Mouse (Mus musculus) intestine, embryonic 16.5 days (tissue): Measurements from ENCODE around the gene Tyw5. TPM values are rescaled to one million over a fixed set of nuclear protein-coding genes. Genes with fewer than 3 reads are reported as not detected.

ENCODE experiments used
- ATAC-seq: fragments of 200-750 bp; cut with Nextera tagmentation; 2 replicates; pipeline ENCODE4 v1.8.0; 2017; ENCODE audit warnings: moderate TSS enrichment, moderate library complexity
- H3K27ac ChIP-seq: fragments of 300-500 bp; sonication (generic); 2 replicates; pipeline ENCODE4 v1.5.1; 2014; ENCODE audit warnings: mild to moderate bottlenecking, low read length
- H3K27me3 ChIP-seq: fragments of 300-500 bp; sonication (generic); replicated peaks from 2 replicates; pipeline ENCODE4 v1.6.1; 2014; ENCODE audit warnings: low read length, control low read depth, mixed read lengths; ENCODE audit not compliant: control insufficient read depth, insufficient read depth
- H3K36me3 ChIP-seq: fragments of 300-500 bp; sonication (generic); 2 replicates; pipeline ENCODE4 v1.6.1; 2014; ENCODE audit warnings: low read length, control low read depth; ENCODE audit not compliant: control insufficient read depth, insufficient read depth
- H3K4me1 ChIP-seq: fragments of 300-500 bp; sonication (generic); 2 replicates; pipeline ENCODE4 v1.6.1; 2014; ENCODE audit warnings: low read length, control low read depth, mixed read lengths; ENCODE audit not compliant: control insufficient read depth, insufficient read depth
- H3K4me2 ChIP-seq: fragments of 300-500 bp; sonication (generic); 2 replicates; pipeline ENCODE4 v1.6.1; 2014; ENCODE audit warnings: low read depth, low read length, control low read depth
- H3K4me3 ChIP-seq: fragments of 300-500 bp; sonication (generic); 2 replicates; pipeline ENCODE4 v1.5.1; 2014; ENCODE audit warnings: mild to moderate bottlenecking, low read length
- H3K9ac ChIP-seq: fragments of 300-500 bp; sonication (generic); 2 replicates; pipeline ENCODE4 v1.6.1; 2014; ENCODE audit warnings: low read depth, low read length
- H3K9me3 ChIP-seq: fragments of 300-500 bp; sonication (generic); 2 replicates; pipeline ENCODE4 v1.6.1; 2016; ENCODE audit warnings: low read length, control low read depth; ENCODE audit not compliant: control insufficient read depth
- WGBS: fragments of 180-500 bp; shearing (Covaris S2); extraction: QIAGEN DNeasy Blood & Tissue Kit; methylation state at CpG from one replicate; pipeline ENCODE4 v1.1.7; 2014; 5-methylcytosine and 5-hydroxymethylcytosine counted together
- polyA plus RNA-seq: library from polyadenylated mRNA; unstranded; fragments of >200 nt; fragmentation: Nextera tagmentation; extraction: Ambion mirVana; gene quantifications from 2 replicates; pipeline ENCODE4 v1.2.1, GENCODE M21; 2015

The Tyw5 gene
- 19.4 and 20.0 TPM in 2 replicates for polyA plus RNA-seq

DNA sequence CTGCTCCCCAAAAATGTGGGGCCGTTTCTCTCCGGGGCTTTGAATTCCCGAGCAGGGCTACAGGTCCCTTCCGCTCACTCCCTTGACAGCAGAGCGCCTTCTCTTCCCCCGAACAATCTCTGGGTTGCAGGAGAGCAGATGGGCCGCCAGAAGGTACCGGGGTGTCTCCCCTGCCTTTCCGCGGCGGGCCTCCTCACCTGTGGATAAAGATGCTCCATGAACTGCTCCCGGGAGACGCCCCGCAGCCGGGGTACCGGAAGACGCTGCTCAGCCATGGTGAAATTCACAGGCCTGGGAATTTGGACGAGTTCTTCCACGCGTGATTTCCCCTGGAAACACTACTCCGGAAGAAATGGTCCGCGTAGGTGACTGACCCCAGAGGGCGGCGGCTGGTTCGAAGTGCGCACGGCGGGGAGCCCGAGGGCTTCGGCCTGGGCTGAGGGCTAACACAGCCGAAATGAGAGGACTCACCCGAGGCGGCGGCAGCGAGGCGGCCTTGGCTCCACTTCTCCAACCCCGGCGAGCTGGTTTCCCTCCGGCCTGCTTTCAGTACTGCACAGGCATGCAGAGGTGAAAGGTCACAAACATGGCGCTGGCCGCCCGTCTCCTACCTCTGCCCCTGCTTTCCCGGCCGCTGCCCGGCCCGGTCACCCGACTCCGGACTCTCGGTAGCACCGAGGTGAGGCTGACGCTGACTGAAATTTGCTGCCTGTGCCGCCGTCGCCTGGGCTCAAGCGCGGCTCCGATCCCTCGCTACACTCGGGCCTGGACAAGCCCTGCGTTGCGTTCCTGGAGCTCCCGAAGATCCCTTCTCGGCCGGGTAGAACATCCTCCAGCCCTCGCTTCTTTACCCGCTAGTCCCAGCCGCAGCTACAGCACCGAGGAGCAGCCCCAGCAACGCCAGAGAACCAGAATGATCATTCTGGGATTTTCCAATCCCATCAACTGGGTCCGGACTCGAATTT, at the start of gene Tyw5, which contains the start of gene Maip1:
Gene Tyw5 (minus strand): TSS at position 915 of the 965 bp plus-strand sequence.
Gene Maip1 (plus strand): TSS at position 142 of the 965 bp plus-strand sequence.
- Histone ChIP-seq H3K27ac (peak within 1 kb of the TSS; percentile 96), H3K4me1 (peaks cover 14% of the 10 kb centered on the region), H3K27me3 (no peaks in the 10 kb centered on the region), H3K4me3 (peak within 1 kb of the TSS; percentile 80), H3K9me3 (no peaks in the 10 kb centered on the region), H3K9ac (peak within 1 kb of the TSS; percentile 97), H3K4me2 (peak within 1 kb of the TSS; percentile 75), H3K36me3 (no peaks in the 10 kb centered on the region)
- under 1% methylated on average over 72 of the region's 72 CpGs for WGBS
- peak; percentile 93 for ATAC-seq

DNA sequence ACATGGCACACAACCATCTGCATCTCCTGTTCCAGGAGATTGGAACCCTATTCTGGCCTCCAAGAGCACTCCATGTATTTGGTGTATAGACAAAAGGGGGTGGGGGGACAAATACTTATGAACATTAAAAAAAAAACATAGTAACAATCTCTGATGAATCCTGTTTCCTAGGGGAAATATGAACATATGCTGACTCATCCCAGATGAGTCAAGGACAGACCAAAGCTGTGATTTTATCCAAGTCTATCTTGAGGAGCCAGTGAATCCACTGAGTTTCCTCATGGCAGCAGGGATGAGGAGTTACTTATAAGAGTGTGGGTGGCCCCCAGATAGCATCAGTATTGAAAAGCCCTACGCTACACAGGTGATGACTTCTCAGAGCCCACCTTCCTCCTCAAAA, 43.3 kb upstream of the Tyw5 start:
- H3K36me3 ChIP-seq, result no peaks in the 10 kb centered on the region
- H3K4me1 ChIP-seq, result no peaks in the 10 kb centered on the region
- no peaks in the 10 kb centered on the region for H3K9me3 ChIP-seq
- no peak overlapping the region for H3K4me3 ChIP-seq
- 100% methylated on average over 1 of the region's 1 CpGs for WGBS
- ATAC-seq, result no peak
- H3K9ac ChIP-seq, result no peak overlapping the region
- no peak overlapping the region for H3K27ac ChIP-seq
- no peaks in the 10 kb centered on the region for H3K27me3 ChIP-seq
- no peak overlapping the region for H3K4me2 ChIP-seq

GRCm38 (mm10) chr1:57445679-57446078, 38.8 kb upstream of the Tyw5 start:
- 60% methylated on average over 10 of the region's 10 CpGs for WGBS
- ATAC-seq, result no peak

DNA sequence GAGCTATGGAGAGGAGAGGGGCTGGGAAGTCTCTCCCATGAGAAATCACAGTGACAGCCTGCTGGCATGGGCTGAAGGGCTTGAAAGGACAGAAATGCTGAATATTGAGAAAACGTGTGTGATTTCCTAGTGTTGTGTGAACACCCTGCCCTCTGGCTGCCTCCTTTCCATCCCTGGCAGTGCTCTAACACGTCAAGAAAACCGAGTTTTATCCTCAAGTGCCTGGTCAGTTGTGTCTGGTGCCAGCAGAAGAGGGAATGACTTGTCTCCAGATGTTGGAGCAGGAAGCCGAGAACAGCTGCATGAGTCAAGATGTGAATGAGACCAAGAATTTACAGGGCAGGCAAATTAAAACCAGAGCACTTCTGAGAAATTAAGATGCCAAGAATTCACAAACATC, 33.9 kb upstream of the Tyw5 start:
- Histone ChIP-seq H3K4me1 (peaks cover 4% of the 10 kb centered on the region; the same call in 1 of the 2 replicates), H3K9ac (no peak overlapping the region), H3K9me3 (no peaks in the 10 kb centered on the region), H3K4me3 (no peak overlapping the region), H3K4me2 (no peak overlapping the region), H3K36me3 (no peaks in the 10 kb centered on the region), H3K27ac (no peak overlapping the region), H3K27me3 (no peaks in the 10 kb centered on the region)
- WGBS, result 43% methylated on average over 4 of the region's 4 CpGs
- ATAC-seq, result no peak

More at GRCm38 (mm10) chr1:57445679-57446078, 38.8 kb upstream of the Tyw5 start:
- Histone ChIP-seq H3K9me3 (no peaks in the 10 kb centered on the region), H3K4me1 (no peaks in the 10 kb centered on the region), H3K9ac (no peak overlapping the region), H3K27me3 (no peaks in the 10 kb centered on the region), H3K4me3 (no peak overlapping the region), H3K36me3 (no peaks in the 10 kb centered on the region), H3K27ac (no peak overlapping the region), H3K4me2 (no peak overlapping the region)

DNA sequence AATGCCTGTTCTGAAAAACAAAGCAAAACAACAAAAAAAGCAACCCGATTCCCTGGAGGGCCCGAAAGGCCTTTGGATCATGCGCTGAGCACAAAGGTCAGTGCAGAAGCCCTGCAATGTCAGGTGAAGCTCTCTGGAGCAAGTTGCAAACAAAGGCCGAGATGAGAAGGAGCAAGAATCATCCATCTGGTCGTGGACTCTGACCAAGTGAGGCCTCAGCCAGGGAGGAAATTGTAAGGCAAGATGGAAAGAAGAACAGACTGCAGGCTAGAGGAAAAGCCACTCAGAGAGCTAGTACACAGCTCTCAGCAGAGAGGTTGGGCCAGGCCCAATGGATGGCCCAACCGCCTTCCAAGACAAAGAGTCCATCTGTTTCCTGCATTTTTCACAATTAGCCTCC, 32.1 kb upstream of the Tyw5 start:
- H3K9ac ChIP-seq, result no peak overlapping the region
- H3K27ac ChIP-seq, result 0 out of 2 replicates have a peak overlapping the region, but pooled peaks have one; percentile 10
- no peaks in the 10 kb centered on the region for H3K27me3 ChIP-seq
- no peaks in the 10 kb centered on the region for H3K9me3 ChIP-seq
- H3K4me3 ChIP-seq, result no peak overlapping the region
- ATAC-seq, result peak; percentile 63
- 69% methylated on average over 6 of the region's 6 CpGs for WGBS
- H3K4me2 ChIP-seq, result no peak overlapping the region
- no peaks in the 10 kb centered on the region for H3K36me3 ChIP-seq
- peaks cover 4% of the 10 kb centered on the region; the same call in 1 of the 2 replicates for H3K4me1 ChIP-seq

DNA sequence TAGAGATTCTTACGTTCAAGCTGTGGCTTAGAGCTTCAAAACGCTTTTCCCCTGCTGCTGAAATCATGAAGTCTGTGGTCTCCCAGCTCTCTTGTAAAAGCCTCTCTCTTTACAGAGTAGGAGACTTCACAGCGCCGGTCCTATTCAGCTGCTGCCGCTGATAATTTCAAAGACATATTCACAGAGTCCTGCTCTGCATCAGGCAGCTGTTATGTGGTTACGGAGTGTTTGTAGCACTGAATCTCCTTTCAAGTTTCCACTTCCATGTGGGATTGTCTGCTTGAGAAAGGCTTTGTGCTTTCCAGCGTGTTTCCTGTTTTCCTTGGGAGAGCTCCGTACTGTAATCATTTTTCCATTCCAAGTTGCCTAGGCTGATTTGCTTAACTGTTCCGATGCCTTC, 30.1 kb upstream of the Tyw5 start:
- H3K9ac ChIP-seq, result peak overlapping the region; percentile 41
- peak overlapping the region; percentile 46 for H3K4me2 ChIP-seq
- no peaks in the 10 kb centered on the region for H3K36me3 ChIP-seq
- H3K4me1 ChIP-seq, result peaks cover 4% of the 10 kb centered on the region; the same call in 1 of the 2 replicates
- H3K27me3 ChIP-seq, result no peaks in the 10 kb centered on the region
- H3K4me3 ChIP-seq, result peak overlapping the region; percentile 24
- peak overlapping the region; percentile 78 for H3K27ac ChIP-seq
- 37% methylated on average over 9 of the region's 9 CpGs for WGBS
- H3K9me3 ChIP-seq, result no peaks in the 10 kb centered on the region
- 0 out of 2 replicates have a peak, but pooled peaks have one; percentile 51 for ATAC-seq

GRCm38 (mm10) chr1:57436408-57436807, 29.5 kb upstream of the Tyw5 start:
- H3K36me3 ChIP-seq, result no peaks in the 10 kb centered on the region
- peak overlapping the region; percentile 78; the same call in 1 of the 2 replicates for H3K27ac ChIP-seq
- peak; percentile 59; the same call in 1 of the 2 replicates for ATAC-seq
- no peaks in the 10 kb centered on the region for H3K9me3 ChIP-seq
- peak overlapping the region; percentile 41 for H3K9ac ChIP-seq
- H3K4me1 ChIP-seq, result peaks cover 4% of the 10 kb centered on the region; the same call in 1 of the 2 replicates
- H3K4me3 ChIP-seq, result peak overlapping the region; percentile 24
- H3K27me3 ChIP-seq, result no peaks in the 10 kb centered on the region
- whole genome bisulfite sequencing, result 26% methylated on average over 9 of the region's 9 CpGs
- H3K4me2 ChIP-seq, result peak overlapping the region; percentile 46

GRCm38 (mm10) chr1:57433141-57433540, 26.2 kb upstream of the Tyw5 start:
- ATAC-seq, result no peak
- Histone ChIP-seq H3K9ac (no peak overlapping the region), H3K4me2 (no peak overlapping the region), H3K4me3 (no peak overlapping the region), H3K36me3 (no peaks in the 10 kb centered on the region), H3K9me3 (no peaks in the 10 kb centered on the region), H3K4me1 (peaks cover 9% of the 10 kb centered on the region), H3K27ac (no peak overlapping the region), H3K27me3 (no peaks in the 10 kb centered on the region)
- 87% methylated on average over 7 of the region's 7 CpGs for WGBS

GRCm38 (mm10) chr1:57429786-57430483, 23.0 kb upstream of the Tyw5 start:
- WGBS, result 14% methylated on average over 12 of the region's 12 CpGs
- Histone ChIP-seq H3K27me3 (no peaks in the 10 kb centered on the region), H3K9ac (no peak overlapping the region), H3K27ac (no peak overlapping the region), H3K9me3 (no peaks in the 10 kb centered on the region), H3K4me2 (peak overlapping the region; percentile 42; the same call in 1 of the 2 replicates), H3K4me3 (no peak overlapping the region), H3K36me3 (no peaks in the 10 kb centered on the region), H3K4me1 (peaks cover 9% of the 10 kb centered on the region)
- ATAC-seq, result 0 out of 2 replicates have a peak, but pooled peaks have one; percentile 53
